Mouse (Mus musculus): Measurements from ENCODE around the gene Dip2c.

The Dip2c gene

GRCm38 (mm10) chr13:9276322-9276855, at the start of gene Dip2c:
TSS of gene Dip2c (plus strand) at chr13:9276528.
- peak; percentile 73 to 89 for DNase-seq (ENCODE audit: low spot score in 2 of 2)

- no peak for DNase-seq (ENCODE audit: low spot score in 2 of 2)
Measured at GRCm38 (mm10) chr13:9227078-9227477, 49.2 kb upstream of the Dip2c start.

GRCm38 (mm10) chr13:9237495-9237894, 38.8 kb upstream of the Dip2c start:
- DNase-seq (ENCODE audit: low spot score in 2 of 2) = no peak

- DNase-seq (ENCODE audit: low spot score in 2 of 2) = no peak
Measured at GRCm38 (mm10) chr13:9239127-9239526, 37.2 kb upstream of the Dip2c start.

GRCm38 (mm10) chr13:9239631-9240236, 36.6 kb upstream of the Dip2c start:
- peak; percentile 86 to 90 for DNase-seq (ENCODE audit: low spot score in 2 of 2)

- DNase-seq (ENCODE audit: low spot score in 2 of 2) = no peak
Measured at GRCm38 (mm10) chr13:9261748-9262147, 14.6 kb upstream of the Dip2c start.

- DNase-seq (ENCODE audit: low spot score in 2 of 2) = no peak
Measured at GRCm38 (mm10) chr13:9265516-9265915, 10.8 kb upstream of the Dip2c start.

GRCm38 (mm10) chr13:9276856-9277620, 710 bp downstream of the Dip2c start:
- peak; percentile 29 to 50 for DNase-seq (ENCODE audit: low spot score in 2 of 2)

GRCm38 (mm10) chr13:9277621-9277960, 1.3 kb downstream of the Dip2c start:
- peak; percentile 11 to 41 for DNase-seq (ENCODE audit: low spot score in 2 of 2)

GRCm38 (mm10) chr13:9278636-9279035, 2.3 kb downstream of the Dip2c start:
- no peak for DNase-seq (ENCODE audit: low spot score in 2 of 2)

- DNase-seq (ENCODE audit: low spot score in 2 of 2) = peak; percentile 32 to 49
Measured at GRCm38 (mm10) chr13:9283050-9283449, 6.7 kb downstream of the Dip2c start.

- DNase-seq (ENCODE audit: low spot score in 2 of 2) = no peak
Measured at GRCm38 (mm10) chr13:9289916-9290315, 13.6 kb downstream of the Dip2c start.

- no peak for DNase-seq (ENCODE audit: low spot score in 2 of 2)
Measured at GRCm38 (mm10) chr13:9296285-9296684, 20.0 kb downstream of the Dip2c start.

GRCm38 (mm10) chr13:9297266-9297665, 20.9 kb downstream of the Dip2c start:
- no peak for DNase-seq (ENCODE audit: low spot score in 2 of 2)

GRCm38 (mm10) chr13:9297689-9298088, 21.4 kb downstream of the Dip2c start:
- DNase-seq (ENCODE audit: low spot score in 2 of 2) = no peak

- no peak for DNase-seq (ENCODE audit: low spot score in 2 of 2)
Measured at GRCm38 (mm10) chr13:9299657-9300056, 23.3 kb downstream of the Dip2c start.

GRCm38 (mm10) chr13:9308863-9309262, 32.5 kb downstream of the Dip2c start:
- no peak for DNase-seq (ENCODE audit: low spot score in 2 of 2)

- DNase-seq (ENCODE audit: low spot score in 2 of 2) = no peak
Measured at GRCm38 (mm10) chr13:9310806-9311205, 34.5 kb downstream of the Dip2c start.

GRCm38 (mm10) chr13:9312916-9313315, 36.6 kb downstream of the Dip2c start:
- DNase-seq (ENCODE audit: low spot score in 2 of 2) = no peak

GRCm38 (mm10) chr13:9314099-9314712, 37.9 kb downstream of the Dip2c start:
- no peak for DNase-seq (ENCODE audit: low spot score in 2 of 2)

GRCm38 (mm10) chr13:9314713-9315112, 38.4 kb downstream of the Dip2c start:
- no peak for DNase-seq (ENCODE audit: low spot score in 2 of 2)

- DNase-seq (ENCODE audit: low spot score in 2 of 2) = no peak
Measured at GRCm38 (mm10) chr13:9319745-9320144, 43.4 kb downstream of the Dip2c start.

GRCm38 (mm10) chr13:9325262-9325661, 48.9 kb downstream of the Dip2c start:
- DNase-seq (ENCODE audit: low spot score in 2 of 2) = no peak
